Mouse (Mus musculus): ENCODE results near the gene Vamp3. TPM values are rescaled to one million over a fixed set of nuclear protein-coding genes. Genes with fewer than 3 reads are reported as not detected.

Gene Vamp3
- polyA plus RNA-seq, 1 experiment from 2014 or later: 34.9 TPM

DNA sequence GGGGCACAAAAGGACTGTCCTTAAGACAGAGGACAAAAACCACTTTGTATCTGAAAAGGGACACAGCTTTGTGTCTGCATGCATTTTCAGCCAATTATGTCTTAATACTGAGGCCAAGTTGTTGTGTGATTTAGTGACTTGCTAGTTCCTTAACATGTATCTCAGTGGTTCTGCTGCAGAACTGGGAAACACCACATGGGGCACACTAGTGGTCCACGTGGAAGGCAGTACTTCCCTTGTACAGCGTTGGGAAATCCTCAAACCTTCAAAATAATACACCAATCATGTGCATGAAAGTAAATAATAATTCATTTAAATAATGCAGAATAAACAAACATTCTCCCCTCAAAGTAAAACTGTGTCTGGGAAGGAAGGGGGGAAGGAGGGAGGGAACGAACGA, 11.0 kb upstream of the Vamp3 start:
- Histone ChIP-seq H3K4me3 (replicated peaks; ENCODE audit: low read depth, low read length) (no peak overlapping the region), H3K36me3 (ENCODE audit: control insufficient read depth, insufficient read depth, low read length) (peaks cover 94% of the 10 kb centered on the region), H3K9ac (replicated peaks; ENCODE audit: low read length) (no peak overlapping the region), H3K4me2 (ENCODE audit: low read length) (no peak overlapping the region), H3K4me1 (ENCODE audit: control insufficient read depth, insufficient read depth, low read length) (no peaks in the 10 kb centered on the region), H3K27ac (replicated peaks; ENCODE audit: low read depth, low read length) (no peak overlapping the region), H3K27me3 (ENCODE audit: control insufficient read depth, insufficient read depth, low read length) (no peaks in the 10 kb centered on the region), H3K9me3 (ENCODE audit: control insufficient read depth, low read length) (no peaks in the 10 kb centered on the region)
- 85% methylated on average over 4 of the region's 4 CpGs for WGBS
- DNase-seq: no peak
- ATAC-seq (ENCODE audit: low FRiP score, low TSS enrichment): no peak

DNA sequence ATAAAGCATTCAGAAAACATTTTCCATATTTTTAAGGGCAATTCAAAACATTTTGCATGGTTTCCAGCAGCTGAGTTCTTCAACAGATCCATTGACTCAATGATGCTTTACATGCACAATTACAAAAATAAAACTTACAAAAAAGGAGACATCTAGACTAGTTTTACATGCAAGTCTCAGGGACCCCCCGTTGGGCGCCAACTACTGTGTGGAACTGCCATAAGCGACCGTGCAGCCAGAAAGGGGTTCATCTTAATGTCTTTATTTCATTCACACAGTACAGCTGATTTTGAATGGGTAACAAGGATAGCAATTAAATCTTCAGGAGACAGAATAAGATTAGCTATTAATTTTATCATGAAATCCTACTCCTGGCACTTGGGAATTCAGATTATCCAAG, 1.8 kb upstream of the Vamp3 start:
- DNase-seq (no peak), ATAC-seq (ENCODE audit: low FRiP score, low TSS enrichment) (no peak)
- Histone ChIP-seq H3K4me1 (ENCODE audit: control insufficient read depth, insufficient read depth, low read length) (peaks cover 13% of the 10 kb centered on the region), H3K27ac (replicated peaks; ENCODE audit: low read depth, low read length) (no peak overlapping the region), H3K4me2 (ENCODE audit: low read length) (no peak overlapping the region), H3K9ac (replicated peaks; ENCODE audit: low read length) (no peak overlapping the region), H3K9me3 (ENCODE audit: control insufficient read depth, low read length) (no peaks in the 10 kb centered on the region), H3K4me3 (replicated peaks; ENCODE audit: low read depth, low read length) (no peak overlapping the region), H3K36me3 (ENCODE audit: control insufficient read depth, insufficient read depth, low read length) (peaks cover 42% of the 10 kb centered on the region), H3K27me3 (ENCODE audit: control insufficient read depth, insufficient read depth, low read length) (no peaks in the 10 kb centered on the region)
- WGBS: 94% methylated on average over 4 of the region's 4 CpGs

DNA sequence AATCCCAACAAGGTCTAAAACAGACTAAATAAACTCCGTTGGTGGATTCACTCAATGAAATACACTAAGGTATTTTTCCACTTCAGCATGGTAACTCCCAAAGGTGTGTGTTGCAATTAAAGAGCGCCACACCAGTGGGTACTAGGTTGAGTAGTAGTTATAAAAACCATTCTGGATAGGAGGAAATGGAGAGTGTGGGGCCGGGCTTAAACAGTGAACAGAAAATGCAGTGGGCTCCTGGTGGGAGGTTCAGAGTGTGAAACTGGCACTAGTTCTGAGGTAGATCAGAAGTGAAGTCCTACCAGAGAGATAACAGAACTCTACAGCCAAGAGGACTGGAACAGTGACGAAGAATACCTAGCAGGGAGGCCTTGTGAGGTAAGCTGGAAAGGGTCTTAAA, 871 bp upstream of the Vamp3 start:
- Histone ChIP-seq H3K27me3 (ENCODE audit: control insufficient read depth, insufficient read depth, low read length) (no peaks in the 10 kb centered on the region), H3K27ac (replicated peaks; ENCODE audit: low read depth, low read length) (peak overlapping the region; percentile 93), H3K36me3 (ENCODE audit: control insufficient read depth, insufficient read depth, low read length) (peaks cover 39% of the 10 kb centered on the region), H3K4me1 (ENCODE audit: control insufficient read depth, insufficient read depth, low read length) (peaks cover 13% of the 10 kb centered on the region), H3K9ac (replicated peaks; ENCODE audit: low read length) (peak overlapping the region; percentile 38; the same call in 1 of the 2 replicates), H3K9me3 (ENCODE audit: control insufficient read depth, low read length) (no peaks in the 10 kb centered on the region), H3K4me3 (replicated peaks; ENCODE audit: low read depth, low read length) (peak overlapping the region; percentile 87), H3K4me2 (ENCODE audit: low read length) (peak overlapping the region; percentile 52)
- 78% methylated on average over 4 of the region's 4 CpGs for WGBS
- ATAC-seq (ENCODE audit: low FRiP score, low TSS enrichment) (no peak), DNase-seq (no peak)

DNA sequence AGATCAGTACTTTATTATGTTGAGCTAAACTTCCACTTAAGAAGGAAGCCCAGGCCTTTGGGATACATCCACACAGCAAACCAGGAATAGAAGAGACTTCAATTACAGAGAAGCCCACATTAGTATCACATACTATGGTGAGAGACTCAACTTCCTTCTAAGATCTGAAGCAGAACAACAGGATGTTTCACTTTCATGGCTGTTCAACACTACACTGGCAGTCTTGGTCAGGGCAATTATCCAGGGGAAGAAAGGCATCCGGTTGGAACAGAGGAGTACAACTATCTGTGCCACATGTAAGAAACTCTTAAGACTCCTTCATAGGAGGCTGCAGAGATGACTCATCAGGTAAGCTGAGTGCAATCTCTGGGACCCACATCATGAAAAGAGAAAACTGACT, 6.6 kb downstream of the Vamp3 start:
- H3K36me3 ChIP-seq (ENCODE audit: control insufficient read depth, insufficient read depth, low read length): peaks cover 64% of the 10 kb centered on the region
- no peak overlapping the region for H3K9ac ChIP-seq (replicated peaks; ENCODE audit: low read length)
- ATAC-seq (ENCODE audit: low FRiP score, low TSS enrichment) (no peak), DNase-seq (no peak)
- no peaks in the 10 kb centered on the region for H3K9me3 ChIP-seq (ENCODE audit: control insufficient read depth, low read length)
- 0 out of 2 replicates have a peak, but pooled peaks cover 2% of the 10 kb centered on the region for H3K4me1 ChIP-seq (ENCODE audit: control insufficient read depth, insufficient read depth, low read length)
- no peak overlapping the region for H3K4me3 ChIP-seq (replicated peaks; ENCODE audit: low read depth, low read length)
- no peaks in the 10 kb centered on the region for H3K27me3 ChIP-seq (ENCODE audit: control insufficient read depth, insufficient read depth, low read length)
- WGBS: 96% methylated on average over 1 of the region's 1 CpGs
- no peak overlapping the region for H3K4me2 ChIP-seq (ENCODE audit: low read length)
- H3K27ac ChIP-seq (replicated peaks; ENCODE audit: low read depth, low read length): no peak overlapping the region

DNA sequence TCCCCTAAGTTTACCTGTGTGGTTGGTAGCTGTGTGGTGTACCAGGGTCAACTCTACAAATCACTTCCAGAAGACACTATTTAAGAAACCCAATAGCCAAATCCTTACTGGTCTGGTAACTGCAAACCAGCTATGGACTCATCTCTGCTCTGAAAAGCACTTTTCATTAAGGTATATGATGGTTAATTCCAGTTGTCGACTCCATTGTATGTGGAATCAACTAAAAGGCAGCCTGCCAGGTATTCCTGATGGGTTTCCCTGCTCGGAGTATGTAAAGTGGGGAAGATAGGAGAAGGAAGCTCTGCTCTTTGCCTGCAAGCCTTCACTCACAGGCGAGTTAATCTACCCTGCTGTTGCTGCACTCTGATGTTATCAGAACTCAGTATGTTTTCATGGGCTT, 11.2 kb downstream of the Vamp3 start:
- DNase-seq (no peak), ATAC-seq (ENCODE audit: low FRiP score, low TSS enrichment) (no peak)
- no peak overlapping the region for H3K27ac ChIP-seq (replicated peaks; ENCODE audit: low read depth, low read length)
- peaks cover 4% of the 10 kb centered on the region; the same call in 1 of the 2 replicates for H3K4me1 ChIP-seq (ENCODE audit: control insufficient read depth, insufficient read depth, low read length)
- no peak overlapping the region for H3K4me2 ChIP-seq (ENCODE audit: low read length)
- 89% methylated on average over 3 of the region's 3 CpGs for WGBS
- H3K9me3 ChIP-seq (ENCODE audit: control insufficient read depth, low read length): no peaks in the 10 kb centered on the region
- no peak overlapping the region for H3K9ac ChIP-seq (replicated peaks; ENCODE audit: low read length)
- H3K4me3 ChIP-seq (replicated peaks; ENCODE audit: low read depth, low read length): no peak overlapping the region
- H3K36me3 ChIP-seq (ENCODE audit: control insufficient read depth, insufficient read depth, low read length): peaks cover 38% of the 10 kb centered on the region
- H3K27me3 ChIP-seq (ENCODE audit: control insufficient read depth, insufficient read depth, low read length): peaks cover 9% of the 10 kb centered on the region; the same call in 1 of the 2 replicates

DNA sequence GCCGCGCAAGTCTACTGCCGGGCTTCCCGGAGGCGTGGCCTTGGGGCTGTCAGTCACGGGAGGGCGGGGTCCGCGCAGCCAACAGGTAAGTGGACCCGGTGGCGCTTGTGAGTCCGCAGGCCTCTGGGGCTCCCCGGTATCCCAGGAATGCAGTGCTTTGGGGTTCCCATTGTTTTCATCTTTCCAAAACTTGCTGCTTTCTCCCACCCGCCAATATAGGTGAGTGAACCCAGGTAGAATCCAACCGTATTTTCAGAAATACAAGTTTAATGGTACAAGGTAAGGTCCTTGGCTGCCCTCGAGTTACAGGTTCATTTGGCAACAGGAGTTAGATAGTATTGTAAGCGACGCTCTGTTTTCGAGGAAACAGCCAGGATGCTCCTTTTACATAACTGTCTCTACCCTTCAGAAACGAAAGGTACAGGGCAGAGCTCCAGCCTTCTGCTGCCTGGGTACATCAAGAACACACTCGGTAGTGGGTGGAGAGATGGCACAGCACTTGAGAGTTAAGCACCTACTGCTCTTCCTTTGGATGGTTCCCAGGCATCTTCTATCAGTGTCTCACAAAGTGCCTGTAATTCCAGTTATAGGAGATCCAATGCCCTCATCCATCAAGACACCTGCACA, 12.7 kb downstream of the Vamp3 start:
- Histone ChIP-seq H3K9ac (replicated peaks; ENCODE audit: low read length) (peak overlapping the region; percentile 48; the same call in 1 of the 2 replicates), H3K27me3 (ENCODE audit: control insufficient read depth, insufficient read depth, low read length) (peaks cover 9% of the 10 kb centered on the region; the same call in 1 of the 2 replicates), H3K4me2 (ENCODE audit: low read length) (peak overlapping the region; percentile 98), H3K4me3 (replicated peaks; ENCODE audit: low read depth, low read length) (peak overlapping the region; percentile 56), H3K27ac (replicated peaks; ENCODE audit: low read depth, low read length) (no peak overlapping the region), H3K9me3 (ENCODE audit: control insufficient read depth, low read length) (no peaks in the 10 kb centered on the region), H3K4me1 (ENCODE audit: control insufficient read depth, insufficient read depth, low read length) (peaks cover 4% of the 10 kb centered on the region; the same call in 1 of the 2 replicates), H3K36me3 (ENCODE audit: control insufficient read depth, insufficient read depth, low read length) (peaks cover 33% of the 10 kb centered on the region)
- 5% methylated on average over 21 of the region's 21 CpGs for WGBS
- ATAC-seq (ENCODE audit: low FRiP score, low TSS enrichment) (no peak), DNase-seq (no peak)

DNA sequence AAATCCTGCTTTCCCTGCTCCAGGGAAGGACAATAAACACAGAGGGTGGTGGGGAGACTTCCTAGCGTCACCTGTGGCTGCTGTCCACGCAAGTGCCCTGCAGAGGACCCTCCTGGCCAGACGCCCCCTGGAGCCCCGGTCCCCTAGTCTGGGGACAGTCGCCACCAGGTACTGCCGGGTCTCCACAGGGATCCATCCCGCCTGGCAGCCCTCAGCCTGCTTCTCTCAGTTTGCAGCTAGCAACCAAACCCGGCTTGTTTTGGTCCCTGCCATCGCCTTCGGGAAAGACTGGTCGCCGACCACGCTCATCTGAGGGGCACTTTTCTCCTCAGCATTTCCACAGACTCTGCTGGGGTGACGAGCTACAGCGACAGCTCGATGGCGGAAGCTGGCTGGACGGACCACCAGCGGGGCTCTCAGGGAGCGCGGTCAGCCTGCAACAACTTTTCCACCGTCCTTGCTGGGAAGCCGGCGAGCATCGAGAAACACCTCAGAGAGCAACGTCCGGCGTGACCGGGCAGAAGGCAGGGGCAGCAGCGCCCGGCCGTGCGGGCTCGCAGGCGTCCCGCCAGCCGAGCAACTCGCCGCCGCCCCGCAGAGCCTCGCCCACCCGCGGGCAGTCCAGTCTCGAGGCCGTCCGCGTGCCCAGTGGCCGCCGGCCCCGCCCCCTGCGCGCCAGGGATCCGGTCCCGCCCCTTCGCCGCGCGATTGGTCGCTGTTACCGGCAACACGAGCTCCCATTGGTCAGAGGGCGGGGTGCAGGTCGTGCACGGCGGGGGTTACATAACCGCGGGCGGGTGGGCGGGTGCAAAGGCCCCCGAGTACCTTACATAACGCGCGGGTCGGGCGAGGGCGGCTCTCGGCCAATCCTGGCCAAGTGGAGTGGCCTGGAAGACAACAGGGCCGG, 13.5 kb downstream of the Vamp3 start, which contains the start of gene Per3:
Gene Per3 (minus strand): TSS at position 629 of the 907 bp plus-strand sequence.
- under 1% methylated on average over 78 of the region's 79 CpGs for WGBS
- peak; percentile 96 for ATAC-seq (ENCODE audit: low FRiP score, low TSS enrichment)
- H3K27ac ChIP-seq (replicated peaks; ENCODE audit: low read depth, low read length): peak within 1 kb of the TSS; percentile 37; the same call in 1 of the 2 replicates

DNA sequence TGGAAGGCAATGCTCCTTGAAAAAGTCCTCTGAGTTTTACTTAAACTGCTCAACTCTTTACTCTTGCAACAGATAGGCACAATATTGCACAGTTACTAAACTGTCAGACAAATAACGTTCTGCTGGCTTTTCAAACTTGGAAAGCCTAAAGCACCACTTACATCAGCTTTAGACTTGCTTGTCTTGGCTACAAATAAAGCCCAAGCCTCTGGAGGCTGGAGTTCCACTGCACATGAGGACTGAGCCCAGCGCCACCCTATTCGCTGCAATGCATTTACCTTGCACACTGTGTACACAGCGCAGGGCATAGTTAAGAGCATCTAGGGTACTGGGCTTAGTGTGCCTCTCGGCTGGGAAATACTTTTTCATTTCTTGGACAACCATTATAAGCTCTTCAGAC, 14.5 kb downstream of the Vamp3 start:
- H3K9me3 ChIP-seq (ENCODE audit: control insufficient read depth, low read length): no peaks in the 10 kb centered on the region
- H3K9ac ChIP-seq (replicated peaks; ENCODE audit: low read length): peak overlapping the region; percentile 48; the same call in 1 of the 2 replicates
- no peak for DNase-seq
- peak overlapping the region; percentile 98 for H3K4me2 ChIP-seq (ENCODE audit: low read length)
- peaks cover 9% of the 10 kb centered on the region; the same call in 1 of the 2 replicates for H3K27me3 ChIP-seq (ENCODE audit: control insufficient read depth, insufficient read depth, low read length)
- ATAC-seq (ENCODE audit: low FRiP score, low TSS enrichment): no peak
- 0 out of 2 replicates have a peak overlapping the region, but pooled peaks have one; percentile 56 for H3K4me3 ChIP-seq (replicated peaks; ENCODE audit: low read depth, low read length)
- WGBS: 49% methylated on average over 5 of the region's 5 CpGs
- peaks cover 4% of the 10 kb centered on the region; the same call in 1 of the 2 replicates for H3K4me1 ChIP-seq (ENCODE audit: control insufficient read depth, insufficient read depth, low read length)
- peaks cover 15% of the 10 kb centered on the region for H3K36me3 ChIP-seq (ENCODE audit: control insufficient read depth, insufficient read depth, low read length)
- H3K27ac ChIP-seq (replicated peaks; ENCODE audit: low read depth, low read length): no peak overlapping the region

More for the DNA sequence above, 13.5 kb downstream of the Vamp3 start, which contains the start of gene Per3:
- Histone ChIP-seq H3K9ac (replicated peaks; ENCODE audit: low read length) (peak within 1 kb of the TSS; percentile 48), H3K9me3 (ENCODE audit: control insufficient read depth, low read length) (no peaks in the 10 kb centered on the region), H3K27me3 (ENCODE audit: control insufficient read depth, insufficient read depth, low read length) (peaks cover 9% of the 10 kb centered on the region; the same call in 1 of the 2 replicates), H3K36me3 (ENCODE audit: control insufficient read depth, insufficient read depth, low read length) (peaks cover 25% of the 10 kb centered on the region), H3K4me3 (replicated peaks; ENCODE audit: low read depth, low read length) (peak within 1 kb of the TSS; percentile 56), H3K4me2 (ENCODE audit: low read length) (peak within 1 kb of the TSS; percentile 98), H3K4me1 (ENCODE audit: control insufficient read depth, insufficient read depth, low read length) (peaks cover 4% of the 10 kb centered on the region; the same call in 1 of the 2 replicates)
- peak; percentile 95 for DNase-seq

All from midbrain, embryonic 14.5 days (tissue).